Mouse (Mus musculus) cerebellum, postnatal 25 days (tissue): ENCODE results near the gene 4930522H14Rik.

Experiments
- DNase-seq, 2 experiments: peaks; one replicate each; pipeline ENCODE4 v3.0.0; 2021; ENCODE audit warnings: mixed read lengths in 2 of 2

4930522H14Rik gene

DNA sequence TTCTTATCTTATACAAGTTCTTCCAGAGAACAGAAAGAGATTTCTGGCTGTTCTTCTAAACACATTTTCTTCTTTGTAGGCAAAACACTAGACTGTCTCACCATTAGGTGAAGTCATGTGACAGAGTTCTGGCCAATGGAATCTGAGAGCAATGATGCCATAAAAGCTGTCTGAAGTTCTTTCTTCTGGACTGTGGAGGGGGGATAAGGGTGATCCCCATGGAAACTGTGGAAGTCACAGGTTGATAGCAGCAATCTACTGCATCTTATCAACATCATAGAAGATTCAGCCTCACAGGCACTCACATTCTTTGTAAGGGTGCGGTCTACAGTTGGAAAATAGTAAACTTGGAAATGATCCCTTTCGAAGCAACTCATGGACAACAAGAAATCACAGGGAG lies at the start of gene 4930522H14Rik:
Gene 4930522H14Rik (minus strand): TSS at position 187 of the 400 bp plus-strand sequence.
- no peak for DNase-seq

DNA sequence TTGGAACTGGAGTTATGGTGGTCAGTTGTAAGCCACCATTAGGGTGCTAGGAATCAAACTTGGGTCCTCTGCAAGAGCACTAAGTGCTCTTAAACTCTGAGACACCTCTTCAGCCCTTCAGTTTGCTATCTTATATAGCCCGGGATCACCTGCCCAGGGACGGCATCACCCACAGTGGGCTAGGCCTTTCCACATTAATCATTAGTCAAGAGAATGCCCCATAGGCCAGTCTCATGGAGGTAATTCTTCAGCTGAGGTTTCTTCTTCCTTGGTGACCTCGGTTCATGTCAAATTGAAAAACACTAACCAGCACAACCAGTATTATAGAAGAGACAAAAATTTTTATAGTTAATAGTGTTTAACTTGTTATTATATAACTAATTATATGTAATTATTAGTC lies 47.3 kb upstream of the 4930522H14Rik start:
- no peak for DNase-seq

DNA sequence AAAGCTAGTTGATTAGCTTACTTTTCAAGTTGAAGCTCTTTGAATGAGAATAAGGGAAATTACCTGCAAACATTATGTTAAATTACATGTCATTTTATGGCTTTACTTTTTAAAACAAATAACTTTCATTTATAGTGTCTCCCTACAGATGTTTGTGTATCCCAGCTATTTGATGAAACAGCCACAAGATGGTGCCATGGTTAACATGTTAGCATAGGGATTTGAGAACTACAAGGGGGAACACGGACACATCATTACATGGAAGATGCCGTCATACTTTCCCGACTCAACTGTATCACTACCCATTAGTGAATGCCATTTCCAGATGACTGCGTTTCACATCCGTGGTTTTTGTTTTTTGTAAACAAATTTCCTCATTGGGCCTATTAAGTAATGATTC lies 45.8 kb upstream of the 4930522H14Rik start:
- DNase-seq, result no peak

DNA sequence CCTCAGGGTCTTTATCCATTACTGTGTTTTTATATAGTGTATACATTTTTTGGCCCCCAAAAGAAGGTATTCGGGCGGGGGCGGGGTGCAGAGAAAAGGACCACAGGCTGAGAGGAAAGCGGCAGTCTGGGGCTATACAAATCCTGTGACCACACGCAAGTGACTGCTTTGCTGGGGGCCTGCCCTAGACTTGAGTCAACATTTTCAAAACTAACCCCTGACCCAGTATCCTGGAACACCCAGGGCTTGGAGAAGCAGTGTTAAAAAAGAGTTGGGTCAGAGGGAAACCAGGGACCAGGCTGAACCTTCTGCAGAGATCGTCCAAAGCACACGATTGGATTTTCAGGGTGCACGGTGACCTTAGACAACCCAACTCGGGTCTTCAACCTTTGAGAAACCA lies 43.7 kb upstream of the 4930522H14Rik start:
- DNase-seq, result no peak

GRCm38 (mm10) chr4:109574331-109574730 lies 43.2 kb upstream of the 4930522H14Rik start:
- no peak for DNase-seq

- no peak for DNase-seq
Measured at GRCm38 (mm10) chr4:109572632-109573031, 41.5 kb upstream of the 4930522H14Rik start.

DNA sequence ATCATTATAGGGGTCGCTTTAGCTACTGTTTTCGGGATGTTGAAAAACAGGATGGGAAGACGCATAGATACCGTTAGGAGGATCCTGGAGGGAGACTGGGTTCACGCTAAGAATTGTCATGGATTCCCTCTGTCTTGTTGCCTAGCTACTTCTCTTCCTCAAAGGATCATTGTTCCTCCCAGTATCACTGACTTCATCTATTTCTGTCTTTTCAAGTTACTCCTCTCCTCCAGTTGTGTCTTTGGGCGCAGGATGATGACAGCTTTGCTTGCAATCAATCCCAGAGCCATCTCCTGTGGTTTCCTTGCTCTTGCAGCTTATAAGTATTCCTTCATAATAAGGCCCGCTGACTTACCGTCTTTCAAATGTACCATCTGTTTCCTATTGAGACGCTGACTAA lies 38.3 kb upstream of the 4930522H14Rik start:
- DNase-seq, result no peak

- DNase-seq, result peak; percentile 10 to 15
Measured at GRCm38 (mm10) chr4:109568959-109569358, 37.9 kb upstream of the 4930522H14Rik start.

DNA sequence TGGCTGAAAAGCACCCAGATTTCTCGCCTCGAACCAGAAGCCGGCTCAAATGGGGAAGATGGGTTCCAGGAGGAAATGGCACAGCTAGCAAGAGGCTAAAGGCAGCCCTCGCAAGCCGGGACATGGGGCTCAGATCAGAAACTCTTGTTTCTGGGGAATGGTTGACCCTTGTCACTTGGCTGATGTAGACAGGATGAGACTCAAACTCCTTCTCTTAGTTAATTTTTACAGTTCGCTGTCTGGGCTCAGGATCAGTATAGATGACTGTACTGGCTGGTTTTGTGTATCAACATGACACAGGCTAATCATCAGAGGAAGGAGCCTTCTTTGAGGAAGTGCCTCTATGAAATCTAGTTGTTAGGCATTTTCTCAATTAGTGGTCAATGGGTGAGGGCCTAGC lies 33.6 kb upstream of the 4930522H14Rik start:
- DNase-seq, result no peak

DNA sequence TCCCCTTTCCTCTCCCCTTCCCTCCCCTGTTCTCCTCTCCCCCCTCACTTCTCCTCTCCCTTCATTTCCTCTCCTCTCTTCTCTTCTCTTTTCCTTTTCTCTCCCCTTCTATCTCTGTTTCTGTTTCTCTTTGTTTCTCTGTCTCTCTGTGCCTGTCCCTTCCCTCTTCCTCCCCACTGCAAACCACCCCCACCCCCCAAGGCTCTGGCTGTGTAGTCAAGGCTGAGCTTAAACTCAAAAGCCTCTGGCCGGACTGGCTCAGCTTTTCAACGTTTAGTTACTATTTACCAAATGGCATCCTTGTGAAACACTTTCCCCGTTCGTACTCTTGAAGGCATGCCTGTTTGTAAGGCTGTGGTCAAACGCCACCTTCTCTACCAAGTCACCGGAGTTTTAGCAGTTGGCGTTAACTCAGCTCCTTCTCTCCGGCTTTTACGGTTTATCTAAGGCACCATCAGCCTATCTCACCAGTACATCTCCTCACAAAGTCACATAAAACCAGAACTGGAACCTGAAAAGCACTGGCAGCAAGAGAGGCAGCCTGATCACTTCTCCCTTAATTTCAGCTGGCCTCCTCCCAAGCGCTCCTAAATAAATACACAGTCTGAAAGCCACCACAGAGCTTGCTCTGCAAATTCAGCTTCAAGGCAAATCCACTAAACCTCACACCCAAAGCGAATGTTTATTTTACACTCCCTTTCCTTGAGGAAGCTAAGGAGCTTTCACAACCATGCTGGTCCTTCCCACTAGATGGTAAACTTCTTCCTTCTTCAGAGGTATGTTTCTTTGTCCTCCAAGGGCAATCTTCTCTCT lies 19.4 kb upstream of the 4930522H14Rik start:
- no peak for DNase-seq

- no peak for DNase-seq
Measured at GRCm38 (mm10) chr4:109547306-109547705, 16.2 kb upstream of the 4930522H14Rik start.

- no peak for DNase-seq
Measured at GRCm38 (mm10) chr4:109546538-109546937, 15.4 kb upstream of the 4930522H14Rik start.

DNA sequence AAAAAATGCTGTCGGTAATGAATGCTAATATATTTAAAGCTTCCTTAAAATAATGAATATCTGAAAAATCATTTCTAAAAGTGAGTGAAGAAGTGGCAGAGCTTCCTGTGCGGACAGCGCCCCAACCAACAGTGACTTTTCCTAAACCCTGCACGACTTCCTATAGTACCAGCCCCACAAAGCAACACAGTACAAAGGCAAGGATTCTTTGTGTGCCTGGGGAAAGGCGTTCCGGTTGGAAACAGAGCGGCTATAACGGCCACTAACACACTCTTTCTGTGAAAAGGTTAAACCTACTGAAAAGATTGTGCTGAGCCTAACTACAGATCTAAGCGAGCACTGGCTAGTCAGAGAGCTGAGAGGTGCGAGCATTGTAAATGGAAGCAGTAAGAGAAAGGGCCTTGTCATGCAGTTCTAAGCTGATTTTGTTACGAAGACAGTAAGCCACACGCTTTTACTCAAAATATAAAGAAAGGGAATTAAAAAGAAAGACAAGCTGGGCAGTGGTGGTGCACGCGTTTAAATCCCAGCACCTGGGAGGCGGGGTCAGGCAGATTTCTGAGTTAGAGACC lies 766 bp downstream of the 4930522H14Rik start:
- DNase-seq, result no peak

- peak; percentile 43 to 68 for DNase-seq
Measured at GRCm38 (mm10) chr4:109504885-109505284, 26.2 kb downstream of the 4930522H14Rik start.

GRCm38 (mm10) chr4:109498476-109498875 lies 32.6 kb downstream of the 4930522H14Rik start:
- DNase-seq, result no peak

- no peak for DNase-seq
Measured at GRCm38 (mm10) chr4:109493581-109493980, 37.5 kb downstream of the 4930522H14Rik start.

DNA sequence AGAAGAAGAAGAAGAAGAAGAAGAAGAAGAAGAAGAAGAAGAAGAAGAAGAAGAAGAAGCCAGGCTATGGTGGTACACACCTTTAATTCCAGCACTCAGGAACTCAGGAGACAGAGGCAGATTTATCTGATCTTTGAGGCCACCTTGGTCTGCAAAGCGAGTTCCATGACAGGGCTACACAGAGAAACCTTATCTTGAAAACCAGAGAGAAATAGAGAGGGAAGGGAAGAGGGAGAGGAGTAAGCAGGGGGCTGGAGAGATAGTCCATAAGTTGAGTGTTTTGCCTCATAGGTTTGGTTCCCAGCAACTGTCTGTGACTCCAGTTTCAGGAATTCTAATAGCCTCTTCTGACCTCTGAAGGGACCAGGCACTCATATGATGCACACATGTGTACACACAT lies 42.3 kb downstream of the 4930522H14Rik start:
- no peak for DNase-seq

DNA sequence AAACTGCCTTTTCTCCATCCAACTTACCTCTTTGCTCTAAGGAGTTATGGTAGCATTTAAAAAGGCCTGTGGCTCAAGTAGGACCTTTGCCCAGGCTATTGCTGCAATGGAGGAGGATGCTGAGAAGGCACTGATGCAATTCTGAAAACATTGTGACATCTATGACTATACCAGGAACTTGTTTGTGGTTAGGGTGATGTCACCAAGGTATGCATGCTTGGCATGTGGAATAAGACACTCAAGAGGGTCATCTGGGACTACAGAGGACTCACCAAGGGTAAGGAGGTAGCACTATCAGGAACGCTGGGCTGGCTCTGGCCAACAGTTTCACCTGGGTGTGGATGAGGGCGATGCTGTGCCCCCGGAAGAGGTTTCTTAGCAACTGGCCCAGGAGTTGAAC lies 46.5 kb downstream of the 4930522H14Rik start, which contains the start of gene Rnf11:
Gene Rnf11 (minus strand): TSS at position 108 of the 400 bp plus-strand sequence.
- DNase-seq, result no peak

GRCm38 (mm10) chr4:109482701-109483100 lies 48.4 kb downstream of the 4930522H14Rik start:
- DNase-seq, result no peak

GRCm38 (mm10) chr4:109481424-109481823 lies 49.7 kb downstream of the 4930522H14Rik start:
- DNase-seq, result no peak

DNA sequence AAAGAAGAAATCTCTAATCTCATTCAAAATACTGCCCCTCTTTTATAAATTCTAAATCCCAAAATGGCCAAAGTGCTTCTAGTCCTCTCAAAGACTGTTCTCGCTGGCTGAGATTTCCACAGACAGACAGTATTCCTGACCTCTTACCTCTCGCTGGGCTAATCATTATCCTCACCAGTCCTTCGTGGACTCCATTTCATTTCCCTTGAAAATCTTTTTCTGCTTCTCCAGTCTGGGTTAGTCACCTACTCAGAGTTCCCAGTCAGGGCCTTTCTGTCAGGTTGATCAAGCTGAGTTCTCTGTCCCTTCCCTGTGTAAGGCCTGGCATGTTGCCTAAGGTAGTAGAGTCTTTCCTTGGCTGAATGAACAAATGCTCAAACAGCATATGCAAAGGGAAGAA lies 53.6 kb downstream of the 4930522H14Rik start:
- DNase-seq, result no peak

DNA sequence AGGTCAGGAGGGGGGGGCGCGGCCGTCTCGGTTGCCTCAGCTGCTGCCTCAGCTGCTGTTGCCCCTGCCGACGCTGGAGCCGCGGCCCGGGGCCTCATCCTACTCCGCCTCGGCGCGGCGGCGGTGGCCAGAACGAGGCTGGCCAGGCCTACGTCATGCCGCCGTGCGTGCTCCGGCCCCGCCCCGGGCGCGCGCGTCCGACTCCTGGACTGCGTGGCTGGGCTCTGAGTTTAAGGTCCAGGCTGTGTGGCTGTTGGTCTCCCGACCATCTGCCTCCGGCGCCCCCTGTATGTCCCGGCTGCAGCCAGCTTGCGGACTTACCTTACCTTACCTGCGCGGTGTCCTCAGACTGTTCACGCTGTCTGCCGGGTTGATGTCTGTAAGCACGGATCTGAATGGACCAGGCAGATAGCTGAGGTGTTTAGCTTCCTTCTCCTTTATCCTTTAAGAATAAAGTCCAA lies 54.5 kb downstream of the 4930522H14Rik start:
- DNase-seq, result peak; percentile 94 to 97

DNA sequence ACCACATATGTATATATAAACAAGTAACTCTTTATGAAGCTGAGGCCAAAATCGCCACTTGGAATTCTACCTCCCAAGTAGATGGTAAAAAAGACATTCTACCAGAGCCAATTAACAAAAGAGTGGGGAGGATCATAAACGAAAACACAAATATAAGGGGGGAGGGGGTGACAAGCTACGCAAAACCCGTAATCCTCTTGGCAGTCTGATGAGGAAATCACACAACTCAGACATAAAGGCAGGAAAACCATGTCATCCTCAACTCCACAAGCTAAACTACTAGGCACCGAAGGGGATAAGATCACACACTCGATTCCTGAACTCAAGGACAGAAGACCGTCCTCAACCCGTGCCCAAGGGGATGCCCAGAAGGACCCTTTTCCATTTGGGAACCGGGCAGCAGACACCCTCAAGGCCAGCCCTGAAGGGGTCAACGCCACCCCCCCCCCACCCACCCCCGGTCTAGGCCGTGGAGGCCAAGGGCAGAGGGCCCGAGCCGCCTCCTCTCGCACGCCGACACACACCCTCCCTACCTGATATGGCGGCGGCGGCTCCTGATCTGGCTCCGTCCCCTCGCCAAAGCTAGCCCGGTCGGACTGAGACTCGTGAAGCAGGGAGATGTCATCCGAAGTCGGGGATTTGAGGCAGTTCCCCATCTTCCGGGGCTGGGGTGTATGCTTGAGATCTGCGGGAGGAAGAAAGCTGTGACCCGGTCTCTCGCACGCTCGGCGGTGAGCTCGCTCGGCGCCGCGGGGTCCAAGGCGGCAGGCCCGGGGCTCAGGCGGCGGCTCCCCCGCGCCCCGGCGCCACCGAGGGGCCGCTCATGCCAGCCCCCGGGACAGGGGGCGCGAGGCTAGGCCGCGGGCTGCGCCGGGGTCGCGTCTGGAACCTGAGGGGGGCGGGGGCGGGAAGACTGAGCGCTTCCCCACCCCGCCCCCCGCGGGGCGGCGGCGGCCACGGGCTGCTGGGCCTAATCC lies 55.2 kb downstream of the 4930522H14Rik start:
- peak; percentile 69 to 73 for DNase-seq
